Mouse (Mus musculus): ENCODE data around the gene Adam1a.

GRCm38 (mm10) chr5:121562436-121562835, 17.2 kb upstream of the Adam1a start:
- TF ChIP-seq POLR2A (IDR thresholded peaks at IDR 0.05; ENCODE audit: extremely low read depth, insufficient read depth, low read length) (no peak), CTCF (IDR thresholded peaks at IDR 0.05; ENCODE audit: extremely low read depth, insufficient read depth, low read length) (no peak)

All from cortical plate, adult 2 months (tissue).